Mouse (Mus musculus) Muller cell, postnatal 12 days (primary cell): ENCODE results near the gene Fam49a.
A peak's percentile ranks its signal among the peaks of the same experiment; 100 is the strongest.
"Not testable (repeated sequence)": the region's sequence is repeated elsewhere in the genome, so short reads cannot be mapped to it uniquely, and the experiment has no call there.

ENCODE experiments used
- DNase-seq: peaks from one replicate; pipeline ENCODE4 v3.0.0-alpha.2; 2015; ENCODE audit errors: inconsistent ontology term

Fam49a gene

GRCm38 (mm10) chr12:12261987-12262971 is at the start of gene Fam49a:
Gene Fam49a (plus strand): TSS chr12:12262139.
- peak; percentile 82 for DNase-seq

GRCm38 (mm10) chr12:12213536-12213935 is 48.4 kb upstream of the Fam49a start:
- DNase-seq: no peak

- DNase-seq: no peak
Observed at GRCm38 (mm10) chr12:12218947-12219346, 43.0 kb upstream of the Fam49a start.

- DNase-seq: no peak
Observed at GRCm38 (mm10) chr12:12220755-12221496, 41.0 kb upstream of the Fam49a start.

GRCm38 (mm10) chr12:12222585-12223290 is 39.2 kb upstream of the Fam49a start:
- no peak for DNase-seq

GRCm38 (mm10) chr12:12223336-12223735 is 38.6 kb upstream of the Fam49a start:
- peak; percentile 46 for DNase-seq

GRCm38 (mm10) chr12:12225706-12226105 is 36.2 kb upstream of the Fam49a start:
- no peak for DNase-seq

- no peak for DNase-seq
Observed at GRCm38 (mm10) chr12:12227594-12227993, 34.3 kb upstream of the Fam49a start.

GRCm38 (mm10) chr12:12230031-12230557 is 31.8 kb upstream of the Fam49a start:
- no peak for DNase-seq

- DNase-seq: no peak
Observed at GRCm38 (mm10) chr12:12232097-12232496, 29.8 kb upstream of the Fam49a start.

- no peak for DNase-seq
Observed at GRCm38 (mm10) chr12:12236978-12237377, 25.0 kb upstream of the Fam49a start.

- no peak for DNase-seq
Observed at GRCm38 (mm10) chr12:12239502-12239901, 22.4 kb upstream of the Fam49a start.

- peak; percentile 82 for DNase-seq
Observed at GRCm38 (mm10) chr12:12243148-12243547, 18.8 kb upstream of the Fam49a start.

- not testable (repeated sequence) for DNase-seq
Observed at GRCm38 (mm10) chr12:12247023-12247422, 14.9 kb upstream of the Fam49a start.

- DNase-seq: no peak
Observed at GRCm38 (mm10) chr12:12249521-12249920, 12.4 kb upstream of the Fam49a start.

- no peak for DNase-seq
Observed at GRCm38 (mm10) chr12:12253526-12253925, 8.4 kb upstream of the Fam49a start.

- DNase-seq: no peak
Observed at GRCm38 (mm10) chr12:12254139-12254538, 7.8 kb upstream of the Fam49a start.

GRCm38 (mm10) chr12:12260979-12261960 is 669 bp upstream of the Fam49a start:
- peak; percentile 42 for DNase-seq

- peak; percentile 66 for DNase-seq
Observed at GRCm38 (mm10) chr12:12263371-12263791, 1.4 kb downstream of the Fam49a start.

- DNase-seq: no peak
Observed at GRCm38 (mm10) chr12:12264151-12264550, 2.2 kb downstream of the Fam49a start.
